Mouse (Mus musculus) megakaryocyte, embryonic 14.5 days (primary cell): ENCODE results near the gene Lingo1.

Experiments
- FLI1 ChIP-seq: IDR thresholded peaks from 2 replicates; pipeline ENCODE4 v1.6.1; 2012; ENCODE audit warnings: low read length, inconsistent platforms, mixed read lengths
- GATA1 ChIP-seq: IDR thresholded peaks from 3 replicates; pipeline ENCODE4 v1.6.1; 2012; ENCODE audit warnings: mixed read lengths, low read length, inconsistent platforms, borderline replicate concordance

DNA sequence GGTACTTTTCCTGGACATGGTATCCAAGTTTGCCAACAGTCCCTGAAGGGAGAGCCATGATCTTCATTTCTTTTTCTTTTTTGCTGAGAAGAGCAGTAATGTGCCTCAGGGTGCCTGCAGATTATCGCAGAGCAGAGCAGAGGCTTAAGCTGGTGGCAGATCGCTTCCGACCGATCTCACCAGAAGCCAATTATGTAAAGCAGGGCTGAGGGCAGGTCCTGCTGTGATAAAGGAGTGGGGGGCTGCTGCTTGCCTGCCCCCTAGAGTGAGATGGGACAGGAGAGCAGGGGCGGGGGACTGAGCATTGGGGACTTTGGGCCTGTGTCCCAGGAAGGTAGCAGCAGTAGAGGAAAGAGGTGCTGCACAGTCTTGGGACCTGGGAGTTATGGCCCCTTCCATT lies 186.8 kb downstream of the Lingo1 start:
- TF ChIP-seq FLI1 = no peak
- no peak for TF ChIP-seq GATA1
